Mouse (Mus musculus) neural tube, embryonic 15.5 days (tissue): ENCODE measurements at regions not wholly inside any gene's neighbourhood (a gene's known extent, or its start where the extent isn't known, plus 50 kb on each side); places are given as distances from the start of the nearest gene placed in this dataset.

ENCODE experiments used
- ATAC-seq: fragments of 200-750 bp; cut with Nextera tagmentation; 2 replicates; pipeline ENCODE4 v1.8.0; 2017; ENCODE audit warnings: mild to moderate bottlenecking, moderate TSS enrichment, moderate library complexity; ENCODE audit not compliant: low FRiP score
- H3K27ac ChIP-seq: fragments of 300-500 bp; sonication (generic); replicated peaks from 2 replicates; pipeline ENCODE4 v1.5.1; 2015; ENCODE audit warnings: mild to moderate bottlenecking, inconsistent platforms
- H3K27me3 ChIP-seq: fragments of 300-500 bp; sonication (generic); replicated peaks from 2 replicates; pipeline ENCODE4 v1.6.1; 2015; ENCODE audit warnings: inconsistent platforms
- H3K36me3 ChIP-seq: fragments of 300-500 bp; sonication (generic); 2 replicates; pipeline ENCODE4 v1.6.1; 2015; ENCODE audit warnings: inconsistent platforms
- H3K4me1 ChIP-seq: fragments of 300-500 bp; sonication (generic); 2 replicates; pipeline ENCODE4 v1.6.1; 2015; ENCODE audit warnings: inconsistent platforms
- H3K4me2 ChIP-seq: fragments of 300-500 bp; sonication (generic); 2 replicates; pipeline ENCODE4 v1.6.1; 2015; ENCODE audit warnings: inconsistent platforms, mild to moderate bottlenecking, moderate library complexity
- H3K4me3 ChIP-seq: fragments of 300-500 bp; sonication (generic); replicated peaks from 2 replicates; pipeline ENCODE4 v1.5.1; 2015; ENCODE audit warnings: mild to moderate bottlenecking, inconsistent platforms
- H3K9ac ChIP-seq: fragments of 300-500 bp; sonication (generic); replicated peaks from 2 replicates; pipeline ENCODE4 v1.6.1; 2015; ENCODE audit warnings: mild to moderate bottlenecking, inconsistent platforms
- H3K9me3 ChIP-seq: fragments of 300-500 bp; sonication (generic); replicated peaks from 2 replicates; pipeline ENCODE4 v1.6.1; 2016; ENCODE audit warnings: inconsistent platforms
- WGBS: fragments of 180-500 bp; shearing (Covaris S2); methylation state at CpG from one replicate; pipeline ENCODE4 v1.1.7; 2015; ENCODE audit warnings: mixed read lengths; 5-methylcytosine and 5-hydroxymethylcytosine counted together

- Histone ChIP-seq H3K27ac (no peak overlapping the region), H3K4me3 (no peak overlapping the region), H3K4me1 (0 out of 2 replicates have a peak, but pooled peaks cover 2% of the 10 kb centered on the region), H3K27me3 (no peaks in the 10 kb centered on the region), H3K9me3 (no peaks in the 10 kb centered on the region), H3K9ac (no peak overlapping the region), H3K4me2 (no peak overlapping the region), H3K36me3 (no peaks in the 10 kb centered on the region)
- ATAC-seq = no peak
- WGBS = 93% methylated on average over 3 of the region's 3 CpGs
Measured at GRCm38 (mm10) chr4:53292606-53293005, 132.9 kb upstream of the Abca1 start.

GRCm38 (mm10) chr4:53277741-53278525 lies 118.2 kb upstream of the Abca1 start:
- 47% methylated on average over 12 of the region's 12 CpGs for WGBS
- Histone ChIP-seq H3K9me3 (no peaks in the 10 kb centered on the region), H3K9ac (no peak overlapping the region), H3K4me1 (peaks cover 8% of the 10 kb centered on the region), H3K36me3 (no peaks in the 10 kb centered on the region), H3K27ac (0 out of 2 replicates have a peak overlapping the region, but pooled peaks have one; percentile 18), H3K4me2 (no peak overlapping the region), H3K27me3 (no peaks in the 10 kb centered on the region), H3K4me3 (no peak overlapping the region)
- ATAC-seq = 0 out of 2 replicates have a peak, but pooled peaks have one; percentile 45

GRCm38 (mm10) chr4:53270433-53270832 lies 110.7 kb upstream of the Abca1 start:
- Histone ChIP-seq H3K9ac (no peak overlapping the region), H3K4me1 (no peaks in the 10 kb centered on the region), H3K36me3 (no peaks in the 10 kb centered on the region), H3K4me3 (no peak overlapping the region), H3K4me2 (no peak overlapping the region), H3K27me3 (no peaks in the 10 kb centered on the region), H3K27ac (no peak overlapping the region), H3K9me3 (no peaks in the 10 kb centered on the region)
- WGBS = 88% methylated on average over 10 of the region's 10 CpGs
- ATAC-seq = no peak

- Histone ChIP-seq H3K36me3 (no peaks in the 10 kb centered on the region), H3K27me3 (no peaks in the 10 kb centered on the region), H3K27ac (no peak overlapping the region), H3K9me3 (no peaks in the 10 kb centered on the region), H3K4me2 (no peak overlapping the region), H3K4me3 (no peak overlapping the region), H3K4me1 (0 out of 2 replicates have a peak, but pooled peaks cover 4% of the 10 kb centered on the region), H3K9ac (no peak overlapping the region)
- ATAC-seq = no peak
- WGBS = 90% methylated on average over 5 of the region's 5 CpGs
Measured at GRCm38 (mm10) chr4:53269999-53270398, 110.3 kb upstream of the Abca1 start.

GRCm38 (mm10) chr4:53269251-53269842 lies 109.7 kb upstream of the Abca1 start:
- WGBS = 86% methylated on average over 5 of the region's 5 CpGs
- Histone ChIP-seq H3K27me3 (no peaks in the 10 kb centered on the region), H3K27ac (no peak overlapping the region), H3K4me3 (no peak overlapping the region), H3K36me3 (no peaks in the 10 kb centered on the region), H3K9ac (no peak overlapping the region), H3K4me1 (peaks cover 9% of the 10 kb centered on the region), H3K9me3 (no peaks in the 10 kb centered on the region), H3K4me2 (no peak overlapping the region)
- 0 out of 2 replicates have a peak, but pooled peaks have one; percentile 21 for ATAC-seq

- Histone ChIP-seq H3K4me3 (no peak overlapping the region), H3K9me3 (no peaks in the 10 kb centered on the region), H3K4me1 (peaks cover 20% of the 10 kb centered on the region), H3K36me3 (no peaks in the 10 kb centered on the region), H3K4me2 (no peak overlapping the region), H3K27ac (no peak overlapping the region), H3K27me3 (no peaks in the 10 kb centered on the region), H3K9ac (no peak overlapping the region)
- ATAC-seq = no peak
- 70% methylated on average over 5 of the region's 5 CpGs for WGBS
Measured at GRCm38 (mm10) chr4:53264901-53265300, 105.2 kb upstream of the Abca1 start.

- Histone ChIP-seq H3K36me3 (no peaks in the 10 kb centered on the region), H3K9ac (no peak overlapping the region), H3K4me1 (peaks cover 20% of the 10 kb centered on the region), H3K27ac (peak overlapping the region; percentile 33; the same call in 1 of the 2 replicates), H3K4me2 (no peak overlapping the region), H3K4me3 (no peak overlapping the region), H3K9me3 (no peaks in the 10 kb centered on the region), H3K27me3 (no peaks in the 10 kb centered on the region)
- WGBS = 33% methylated on average over 2 of the region's 2 CpGs
- no peak for ATAC-seq
Measured at GRCm38 (mm10) chr4:53264501-53264900, 104.8 kb upstream of the Abca1 start.

GRCm38 (mm10) chr4:53263776-53264175 lies 104.1 kb upstream of the Abca1 start:
- no peak overlapping the region for H3K9ac ChIP-seq
- no peak overlapping the region for H3K4me3 ChIP-seq
- H3K9me3 ChIP-seq = no peaks in the 10 kb centered on the region
- peaks cover 20% of the 10 kb centered on the region for H3K4me1 ChIP-seq
- whole genome bisulfite sequencing = 49% methylated on average over 13 of the region's 13 CpGs
- no peaks in the 10 kb centered on the region for H3K36me3 ChIP-seq
- no peaks in the 10 kb centered on the region for H3K27me3 ChIP-seq
- peak overlapping the region; percentile 1; the same call in 1 of the 2 replicates for H3K4me2 ChIP-seq
- H3K27ac ChIP-seq = peak overlapping the region; percentile 33; the same call in 1 of the 2 replicates
- peak; percentile 82 for ATAC-seq

- 90% methylated on average over 5 of the region's 5 CpGs for WGBS
Measured at GRCm38 (mm10) chr4:53262466-53262865, 102.8 kb upstream of the Abca1 start.

GRCm38 (mm10) chr4:53261556-53262140 lies 102.0 kb upstream of the Abca1 start:
- Histone ChIP-seq H3K4me1 (peaks cover 20% of the 10 kb centered on the region), H3K36me3 (no peaks in the 10 kb centered on the region), H3K27ac (no peak overlapping the region), H3K9me3 (no peaks in the 10 kb centered on the region), H3K27me3 (no peaks in the 10 kb centered on the region), H3K9ac (no peak overlapping the region), H3K4me2 (no peak overlapping the region), H3K4me3 (no peak overlapping the region)
- WGBS = 83% methylated on average over 6 of the region's 6 CpGs
- no peak for ATAC-seq

More at GRCm38 (mm10) chr4:53262466-53262865, 102.8 kb upstream of the Abca1 start:
- Histone ChIP-seq H3K27ac (no peak overlapping the region), H3K9me3 (no peaks in the 10 kb centered on the region), H3K4me1 (peaks cover 20% of the 10 kb centered on the region), H3K4me3 (no peak overlapping the region), H3K36me3 (no peaks in the 10 kb centered on the region), H3K4me2 (no peak overlapping the region), H3K27me3 (no peaks in the 10 kb centered on the region), H3K9ac (no peak overlapping the region)
- no peak for ATAC-seq

- Histone ChIP-seq H3K36me3 (no peaks in the 10 kb centered on the region), H3K4me2 (no peak overlapping the region), H3K9me3 (no peaks in the 10 kb centered on the region), H3K27ac (no peak overlapping the region), H3K9ac (no peak overlapping the region), H3K27me3 (no peaks in the 10 kb centered on the region), H3K4me1 (peaks cover 10% of the 10 kb centered on the region), H3K4me3 (no peak overlapping the region)
- WGBS = 91% methylated on average over 6 of the region's 6 CpGs
- ATAC-seq = no peak
Measured at GRCm38 (mm10) chr4:53258975-53259374, 99.3 kb upstream of the Abca1 start.

- WGBS = 71% methylated on average over 5 of the region's 5 CpGs
- Histone ChIP-seq H3K27ac (no peak overlapping the region), H3K4me2 (no peak overlapping the region), H3K9ac (no peak overlapping the region), H3K36me3 (no peaks in the 10 kb centered on the region), H3K9me3 (no peaks in the 10 kb centered on the region), H3K4me1 (peaks cover 8% of the 10 kb centered on the region; the same call in 1 of the 2 replicates), H3K4me3 (no peak overlapping the region), H3K27me3 (no peaks in the 10 kb centered on the region)
- ATAC-seq = no peak
Measured at GRCm38 (mm10) chr4:53256996-53257395, 97.3 kb upstream of the Abca1 start.
